Comparison of ENCODE assay signal across 16 mouse cellular contexts in genomic region chr12:116741300-116741699, GRCm38 (mm10).
"Had no signal": no experiment of that assay in that cellular context is flagged by ENCODE, and none has a peak within 500 bp of the region (broad histone marks: within the 10 kb centered on the region; RNA-seq: fewer than 3 reads in every experiment).

No protein-coding gene starts in this region.

- H3K4me2 ChIP-seq: lung, embryonic 15.5 days; midbrain, embryonic 12.5 days; midbrain, embryonic 15.5 days; neural tube, embryonic 12.5 days; stomach, embryonic 15.5 days had no signal

- H3K27me3 ChIP-seq: lung, embryonic 15.5 days; megakaryocyte, embryonic 14.5 days; midbrain, embryonic 12.5 days; midbrain, embryonic 15.5 days; neural tube, embryonic 12.5 days; stomach, embryonic 15.5 days had no signal

- H3K4me1 ChIP-seq: lung, embryonic 15.5 days; megakaryocyte, embryonic 14.5 days; midbrain, embryonic 12.5 days; midbrain, embryonic 15.5 days; neural tube, embryonic 12.5 days; stomach, embryonic 15.5 days had no signal

- DNase-seq: lung, adult 2 months; lung, postnatal 14 days; lung, postnatal 36 days; right cerebral cortex, postnatal 14 days; thymus, adult 2 months; thymus, postnatal 25 days; thymus, postnatal 4 days had no signal

- ATAC-seq: lung, postnatal 0 days; midbrain, embryonic 15.5 days had no signal

- H3K27ac ChIP-seq: lung, embryonic 15.5 days; macrophage; midbrain, embryonic 12.5 days; midbrain, embryonic 15.5 days; neural tube, embryonic 12.5 days; stomach, embryonic 15.5 days; stomach, postnatal 0 days had no signal

- H3K36me3 ChIP-seq: lung, embryonic 15.5 days; midbrain, embryonic 12.5 days; midbrain, embryonic 15.5 days; neural tube, embryonic 12.5 days; stomach, embryonic 15.5 days had no signal

- H3K9me3 ChIP-seq: lung, embryonic 15.5 days; midbrain, embryonic 12.5 days; midbrain, embryonic 15.5 days; neural tube, embryonic 12.5 days; stomach, embryonic 15.5 days had no signal

- H3K9ac ChIP-seq: lung, embryonic 15.5 days; midbrain, embryonic 12.5 days; midbrain, embryonic 15.5 days; neural tube, embryonic 12.5 days; stomach, embryonic 15.5 days had no signal

- H3K4me3 ChIP-seq: lung, embryonic 15.5 days; megakaryocyte, embryonic 14.5 days; midbrain, embryonic 12.5 days; midbrain, embryonic 15.5 days; neural tube, embryonic 12.5 days; stomach, embryonic 15.5 days had no signal
